ENCODE assay signal across 21 mouse cellular contexts in genomic region chr5:81591481-81591880, GRCm38 (mm10).
DNase-seq lines count a peak whose midpoint lies in the region; ATAC-seq and TF ChIP-seq lines count a peak whose summit lies in the region.
"Had no signal": no experiment of that assay in that cellular context is flagged by ENCODE, and none has a peak within 500 bp of the region (broad histone marks: within the 10 kb centered on the region; RNA-seq: fewer than 3 reads in every experiment).

No protein-coding gene starts in this region.

- H3K36me3 ChIP-seq in liver, adult 2 months (ENCODE audit: control insufficient read depth, insufficient read depth, low read length), result no peaks in the 10 kb centered on the region
- no peaks in the 10 kb centered on the region for H3K36me3 ChIP-seq in liver, embryonic 12.5 days
- no peaks in the 10 kb centered on the region for H3K36me3 ChIP-seq in forebrain, embryonic 16.5 days (ENCODE audit: control insufficient read depth, insufficient read depth)
- H3K36me3 ChIP-seq: embryonic facial prominence, embryonic 13.5 days; embryonic facial prominence, embryonic 15.5 days; forebrain, embryonic 15.5 days had no signal

- no peak overlapping the region for H3K9ac ChIP-seq in liver, adult 2 months (ENCODE audit: low read depth, low read length)
- H3K9ac ChIP-seq in liver, embryonic 12.5 days, result no peak overlapping the region
- no peak overlapping the region for H3K9ac ChIP-seq in forebrain, embryonic 16.5 days (replicated peaks; ENCODE audit: low read depth, low read length)
- H3K9ac ChIP-seq: embryonic facial prominence, embryonic 13.5 days; embryonic facial prominence, embryonic 15.5 days; forebrain, embryonic 13.5 days; forebrain, embryonic 15.5 days had no signal

- no peak overlapping the region for H3K27ac ChIP-seq in liver, adult 2 months (replicated peaks; ENCODE audit: insufficient read depth, low read depth, low read length)
- no peak overlapping the region for H3K27ac ChIP-seq in liver, embryonic 12.5 days
- H3K27ac ChIP-seq in forebrain, embryonic 16.5 days (ENCODE audit: low read length), result no peak overlapping the region
- H3K27ac ChIP-seq: embryonic facial prominence, embryonic 13.5 days; embryonic facial prominence, embryonic 15.5 days; forebrain, embryonic 13.5 days; forebrain, embryonic 15.5 days had no signal

- no peak for TF ChIP-seq CTCF in liver, adult 2 months (IDR thresholded peaks at IDR 0.05; ENCODE audit: low read depth, low read length)

- H3K79me2 ChIP-seq in liver, adult 2 months (ENCODE audit: control insufficient read depth, insufficient read depth, low read length), result no peaks in the 10 kb centered on the region

- peak; percentile 41 for DNase-seq in liver, adult 2 months (ENCODE audit: extremely low read depth, low read depth, low spot score)
- DNase-seq in R1 (ENCODE audit: low read depth, low spot score), result peak; percentile 76
- DNase-seq: adrenal gland, adult 2 months; adrenal gland, postnatal 10 days; adrenal gland, postnatal 25 days; B cell, adult 2 months; cerebellum, adult 11 months; cerebellum, adult 18-20 months; cerebellum, adult 8-10 months; cerebellum, adult 9-11 months; cerebellum, postnatal 14 days; cerebellum, postnatal 36 days; embryo, embryonic 11 days had no signal

- 41% methylated on average over 3 of the region's 3 CpGs for WGBS in liver, adult 2 months
- WGBS in liver, embryonic 12.5 days (ENCODE audit: insufficient replicate concordance), result 36% methylated on average over 3 of the region's 3 CpGs
- WGBS in forebrain, embryonic 16.5 days, result 40% methylated on average over 3 of the region's 3 CpGs

- no peak for ATAC-seq in liver, embryonic 12.5 days
- no peak for ATAC-seq in erythroid progenitor cell, adult 5-6 weeks (replicated peaks; ENCODE audit: low FRiP score, poor library complexity, severe bottlenecking)
- ATAC-seq in forebrain, embryonic 16.5 days, result no peak
- ATAC-seq: forebrain, embryonic 13.5 days; forebrain, embryonic 15.5 days had no signal

- no peaks in the 10 kb centered on the region for H3K9me3 ChIP-seq in liver, embryonic 12.5 days (replicated peaks)
- no peaks in the 10 kb centered on the region for H3K9me3 ChIP-seq in forebrain, embryonic 16.5 days (ENCODE audit: control insufficient read depth, low read length)
- H3K9me3 ChIP-seq: embryonic facial prominence, embryonic 13.5 days; embryonic facial prominence, embryonic 15.5 days; forebrain, embryonic 13.5 days; forebrain, embryonic 15.5 days had no signal

- peaks cover 3% of the 10 kb centered on the region; the same call in 1 of the 2 replicates for H3K4me1 ChIP-seq in liver, adult 2 months (ENCODE audit: control insufficient read depth, insufficient read depth, low read length)
- H3K4me1 ChIP-seq in liver, embryonic 12.5 days, result no peaks in the 10 kb centered on the region
- 0 out of 2 replicates have a peak, but pooled peaks cover 2% of the 10 kb centered on the region for H3K4me1 ChIP-seq in forebrain, embryonic 16.5 days (replicated peaks; ENCODE audit: control insufficient read depth, insufficient read depth, low read length)
- H3K4me1 ChIP-seq: embryonic facial prominence, embryonic 15.5 days; forebrain, embryonic 13.5 days; forebrain, embryonic 15.5 days had no signal

- no peak overlapping the region for H3K4me3 ChIP-seq in liver, adult 2 months (ENCODE audit: insufficient read depth, low read depth, low read length)
- no peak overlapping the region for H3K4me3 ChIP-seq in liver, embryonic 12.5 days
- no peak overlapping the region for H3K4me3 ChIP-seq in forebrain, embryonic 16.5 days (replicated peaks; ENCODE audit: low read length)
- H3K4me3 ChIP-seq: embryonic facial prominence, embryonic 13.5 days; embryonic facial prominence, embryonic 15.5 days; erythroblast, embryonic 14.5 days; forebrain, embryonic 13.5 days; forebrain, embryonic 15.5 days had no signal

- H3K27me3 ChIP-seq in liver, adult 2 months (ENCODE audit: control insufficient read depth, insufficient read depth, low read length), result no peaks in the 10 kb centered on the region
- H3K27me3 ChIP-seq in liver, embryonic 12.5 days (replicated peaks), result no peaks in the 10 kb centered on the region
- H3K27me3 ChIP-seq in forebrain, embryonic 16.5 days (replicated peaks; ENCODE audit: control insufficient read depth, insufficient read depth, low read length), result no peaks in the 10 kb centered on the region
- H3K27me3 ChIP-seq: embryonic facial prominence, embryonic 13.5 days; embryonic facial prominence, embryonic 15.5 days; forebrain, embryonic 13.5 days; forebrain, embryonic 15.5 days had no signal

- no peak overlapping the region for H3K4me2 ChIP-seq in liver, embryonic 12.5 days
- H3K4me2 ChIP-seq in forebrain, embryonic 16.5 days (ENCODE audit: low read length), result no peak overlapping the region
- H3K4me2 ChIP-seq: embryonic facial prominence, embryonic 13.5 days; embryonic facial prominence, embryonic 15.5 days; forebrain, embryonic 13.5 days; forebrain, embryonic 15.5 days had no signal

- no peak for TF ChIP-seq POLR2A in liver, adult 2 months (IDR thresholded peaks at IDR 0.05; ENCODE audit: extremely low read depth, insufficient read depth, low read length)
